Mouse (Mus musculus) forebrain, embryonic 12.5 days (tissue): ENCODE measurements around the gene Foxd2. TPM values are rescaled to one million over a fixed set of nuclear protein-coding genes. Genes with fewer than 3 reads are reported as not detected.

Source experiments
- ATAC-seq: fragments of 200-750 bp; cut with Nextera tagmentation; 2 replicates; pipeline ENCODE4 v1.8.0; 2017; ENCODE audit warnings: moderate TSS enrichment; ENCODE audit not compliant: low FRiP score
- H3K27ac ChIP-seq: fragments of 300-500 bp; sonication (generic); 2 replicates; pipeline ENCODE4 v1.5.1; 2016; ENCODE audit warnings: mild to moderate bottlenecking
- H3K27me3 ChIP-seq: fragments of 300-500 bp; sonication (generic); 2 replicates; pipeline ENCODE4 v1.6.1; 2016; ENCODE audit warnings: mild to moderate bottlenecking
- H3K36me3 ChIP-seq: fragments of 300-500 bp; sonication (generic); replicated peaks from 2 replicates; pipeline ENCODE4 v1.6.1; 2016; ENCODE audit warnings: mild to moderate bottlenecking
- H3K4me1 ChIP-seq: fragments of 300-500 bp; sonication (generic); 2 replicates; pipeline ENCODE4 v1.6.1; 2016
- H3K4me2 ChIP-seq: fragments of 300-500 bp; sonication (generic); 2 replicates; pipeline ENCODE4 v1.6.1; 2016; ENCODE audit warnings: mild to moderate bottlenecking, moderate library complexity
- H3K4me3 ChIP-seq: fragments of 300-500 bp; sonication (generic); replicated peaks from 2 replicates; pipeline ENCODE4 v1.5.1; 2016; ENCODE audit warnings: mild to moderate bottlenecking
- H3K9ac ChIP-seq: fragments of 300-500 bp; sonication (generic); 2 replicates; pipeline ENCODE4 v1.6.1; 2016; ENCODE audit warnings: mild to moderate bottlenecking
- H3K9me3 ChIP-seq: fragments of 300-500 bp; sonication (generic); 2 replicates; pipeline ENCODE4 v1.6.1; 2016
- WGBS: fragments of 180-500 bp; shearing (Covaris S2); methylation state at CpG from one replicate; pipeline ENCODE4 v1.1.7; 2016; 5-methylcytosine and 5-hydroxymethylcytosine counted together
- polyA plus RNA-seq: library from polyadenylated mRNA; unstranded; fragments of >200 nt; fragmentation: Nextera tagmentation; extraction: Ambion mirVana; gene quantifications from 2 replicates; pipeline ENCODE4 v1.2.1, GENCODE M21; 2016

Gene Foxd2
- polyA plus RNA-seq, 1 experiment from 2014 or later = 2.8 TPM

DNA sequence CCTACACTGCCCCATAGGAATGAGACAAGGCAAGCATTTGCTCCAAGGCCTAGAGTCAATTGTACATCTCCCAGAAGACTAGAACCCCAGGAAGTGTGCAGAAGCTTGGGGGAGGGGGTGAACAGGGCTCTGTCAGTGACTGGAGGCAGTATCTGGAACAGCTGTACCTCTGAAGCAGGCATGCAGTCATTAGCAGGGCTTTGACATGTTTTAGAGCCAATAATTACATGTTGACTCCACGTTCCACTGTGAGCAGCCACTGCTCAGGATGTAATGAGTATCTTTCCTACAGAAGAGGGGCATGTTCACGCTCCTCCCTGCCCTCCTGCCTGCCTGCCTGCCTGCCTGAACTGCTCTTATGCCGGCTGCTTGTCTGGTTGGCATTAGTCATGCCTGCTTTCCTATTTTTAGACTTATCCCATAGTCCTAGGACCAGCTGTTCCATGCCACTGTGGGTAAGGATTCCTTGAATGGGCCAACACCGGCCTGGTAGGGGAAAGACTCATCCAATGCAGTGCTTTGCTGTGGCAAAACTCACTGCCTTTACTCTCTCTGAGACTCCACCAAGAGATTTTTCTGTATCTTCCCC is 28.9 kb upstream of the Foxd2 start:
- no peak overlapping the region for H3K27ac ChIP-seq
- no peak overlapping the region for H3K4me2 ChIP-seq
- H3K9me3 ChIP-seq = no peaks in the 10 kb centered on the region
- ATAC-seq = no peak
- H3K9ac ChIP-seq = no peak overlapping the region
- H3K27me3 ChIP-seq = peaks cover 18% of the 10 kb centered on the region
- H3K36me3 ChIP-seq = no peaks in the 10 kb centered on the region
- H3K4me3 ChIP-seq = no peak overlapping the region
- WGBS = 62% methylated on average over 4 of the region's 4 CpGs
- peaks cover 5% of the 10 kb centered on the region; the same call in 1 of the 2 replicates for H3K4me1 ChIP-seq

- Histone ChIP-seq H3K4me2 (no peak overlapping the region), H3K36me3 (no peaks in the 10 kb centered on the region), H3K9ac (no peak overlapping the region), H3K4me1 (no peaks in the 10 kb centered on the region), H3K9me3 (no peaks in the 10 kb centered on the region), H3K27me3 (peaks cover 43% of the 10 kb centered on the region), H3K4me3 (no peak overlapping the region), H3K27ac (no peak overlapping the region)
- no peak for ATAC-seq
- 91% methylated on average over 6 of the region's 6 CpGs for WGBS
These were observed 25.5 kb upstream of the Foxd2 start for GRCm38 (mm10) chr4:114934188-114934587.

GRCm38 (mm10) chr4:114932747-114933146 is 24.1 kb upstream of the Foxd2 start:
- H3K9me3 ChIP-seq = no peaks in the 10 kb centered on the region
- H3K4me3 ChIP-seq = no peak overlapping the region
- H3K27ac ChIP-seq = no peak overlapping the region
- H3K27me3 ChIP-seq = peaks cover 50% of the 10 kb centered on the region
- H3K36me3 ChIP-seq = no peaks in the 10 kb centered on the region
- no peak overlapping the region for H3K4me2 ChIP-seq
- no peak overlapping the region for H3K9ac ChIP-seq
- H3K4me1 ChIP-seq = no peaks in the 10 kb centered on the region
- no peak for ATAC-seq
- 88% methylated on average over 4 of the region's 4 CpGs for WGBS

GRCm38 (mm10) chr4:114929155-114929554 is 20.5 kb upstream of the Foxd2 start:
- no peak overlapping the region for H3K27ac ChIP-seq
- H3K4me2 ChIP-seq = no peak overlapping the region
- no peaks in the 10 kb centered on the region for H3K36me3 ChIP-seq
- ATAC-seq = 0 out of 2 replicates have a peak, but pooled peaks have one; percentile 36
- H3K9ac ChIP-seq = no peak overlapping the region
- H3K27me3 ChIP-seq = peaks cover 80% of the 10 kb centered on the region
- H3K4me1 ChIP-seq = peaks cover 12% of the 10 kb centered on the region
- H3K4me3 ChIP-seq = no peak overlapping the region
- 7% methylated on average over 15 of the region's 15 CpGs for WGBS
- no peaks in the 10 kb centered on the region for H3K9me3 ChIP-seq

DNA sequence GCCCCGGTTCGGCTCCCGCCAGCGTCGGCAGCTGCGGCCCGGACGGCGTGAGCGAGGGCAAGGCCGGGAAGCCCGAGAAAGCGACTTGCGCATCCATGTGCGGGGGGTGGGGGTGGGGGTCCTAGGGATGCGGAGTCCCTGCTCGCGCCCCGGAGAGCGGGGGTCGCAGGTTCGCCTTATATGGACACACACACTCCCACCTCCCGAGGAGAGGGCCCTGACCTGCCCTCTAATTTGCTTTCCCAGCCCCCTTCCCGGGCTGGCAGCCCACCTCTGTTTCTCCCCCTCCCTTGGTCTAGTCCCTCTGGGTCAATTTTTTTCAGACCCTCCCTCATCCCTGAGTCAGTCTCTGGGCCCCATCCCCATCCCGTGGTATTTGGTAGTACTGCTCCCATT is 17.2 kb upstream of the Foxd2 start, which contains the start of gene Foxe3:
Gene Foxe3 (minus strand): TSS at position 97 of the 396 bp plus-strand sequence.
- H3K4me1 ChIP-seq = peaks cover 12% of the 10 kb centered on the region
- peaks cover 88% of the 10 kb centered on the region for H3K27me3 ChIP-seq
- H3K36me3 ChIP-seq = no peaks in the 10 kb centered on the region
- no peak within 1 kb of the TSS for H3K9ac ChIP-seq
- peak within 1 kb of the TSS; percentile 37 for H3K4me3 ChIP-seq
- peak within 1 kb of the TSS; percentile 57 for H3K4me2 ChIP-seq
- no peak within 1 kb of the TSS for H3K27ac ChIP-seq
- 1% methylated on average over 25 of the region's 25 CpGs for WGBS
- ATAC-seq = no peak
- no peaks in the 10 kb centered on the region for H3K9me3 ChIP-seq

DNA sequence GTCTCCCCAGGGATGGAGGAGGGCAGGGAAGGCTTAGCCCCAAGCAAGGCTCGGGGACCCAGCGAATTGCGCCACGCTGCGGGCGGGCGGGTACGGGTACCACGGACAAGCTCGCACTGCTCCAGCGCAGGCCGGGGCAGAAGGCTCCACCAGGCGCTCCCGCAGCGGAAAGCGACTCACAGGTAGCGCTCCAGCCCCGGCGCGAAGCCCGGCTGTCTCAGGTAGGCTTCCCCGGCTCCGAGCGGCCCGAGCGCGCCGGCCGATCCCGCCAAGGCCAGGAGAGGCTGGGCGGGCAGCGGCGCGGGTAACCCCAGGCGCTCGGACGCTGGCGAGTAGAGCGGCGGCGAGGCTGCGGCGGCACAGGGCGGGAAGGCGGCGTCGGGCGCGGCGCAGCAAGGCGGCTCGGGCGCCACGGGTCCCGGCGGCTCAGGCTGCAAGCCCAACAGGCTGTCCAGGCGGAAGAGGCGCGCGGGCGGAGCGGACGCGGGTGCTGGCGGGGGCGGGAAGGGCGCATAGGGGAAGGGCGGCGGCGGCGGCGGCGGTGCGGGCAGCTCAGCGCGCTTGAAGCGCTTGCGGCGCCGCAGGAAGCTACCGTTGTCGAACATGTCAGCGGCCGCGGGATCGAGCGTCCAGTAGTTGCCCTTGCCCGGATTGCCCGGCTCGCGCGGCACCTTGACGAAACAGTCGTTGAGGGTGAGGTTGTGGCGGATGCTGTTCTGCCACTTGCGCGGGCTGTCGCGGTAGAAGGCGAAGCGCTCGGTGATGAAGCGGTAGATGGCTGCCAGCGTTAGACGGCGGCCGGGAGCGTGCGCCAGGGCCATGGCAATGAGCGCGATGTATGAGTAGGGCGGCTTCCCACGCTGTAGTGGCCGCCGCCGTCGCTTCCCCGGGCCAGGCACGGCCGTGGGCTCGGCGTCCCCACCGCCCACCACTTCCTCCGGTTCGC is 16.6 kb upstream of the Foxd2 start:
- Histone ChIP-seq H3K9ac (no peak overlapping the region), H3K4me3 (peak overlapping the region; percentile 37), H3K27me3 (peaks cover 86% of the 10 kb centered on the region), H3K27ac (no peak overlapping the region), H3K4me2 (peak overlapping the region; percentile 57), H3K36me3 (no peaks in the 10 kb centered on the region), H3K9me3 (no peaks in the 10 kb centered on the region), H3K4me1 (peaks cover 12% of the 10 kb centered on the region)
- WGBS = under 1% methylated on average over 94 of the region's 125 CpGs
- ATAC-seq = peak; percentile 51

DNA sequence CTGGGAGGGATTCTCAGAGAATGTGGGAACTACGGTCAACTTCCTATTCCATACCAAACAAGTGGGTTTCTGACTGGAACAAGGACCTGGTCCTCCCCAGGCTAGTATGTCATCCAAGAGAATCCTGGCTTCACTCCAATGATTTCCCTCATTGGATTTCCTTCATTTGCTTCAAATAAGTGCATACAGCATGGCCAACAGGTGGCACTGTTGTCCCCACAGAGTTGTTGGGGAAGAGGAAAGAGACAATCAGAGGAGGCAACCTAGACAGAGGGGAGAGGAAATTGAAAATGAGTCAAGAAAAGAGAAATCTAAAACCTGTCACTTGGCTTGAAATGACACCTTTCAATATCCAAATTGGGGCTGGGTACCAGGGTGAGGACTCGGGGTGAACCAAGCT is 8.4 kb upstream of the Foxd2 start:
- no peak for ATAC-seq
- no peak overlapping the region for H3K4me3 ChIP-seq
- H3K4me1 ChIP-seq = 0 out of 2 replicates have a peak, but pooled peaks cover 2% of the 10 kb centered on the region
- no peak overlapping the region for H3K27ac ChIP-seq
- H3K27me3 ChIP-seq = peaks cover 84% of the 10 kb centered on the region
- 50% methylated on average over 2 of the region's 2 CpGs for WGBS
- no peaks in the 10 kb centered on the region for H3K9me3 ChIP-seq
- no peaks in the 10 kb centered on the region for H3K36me3 ChIP-seq
- H3K9ac ChIP-seq = no peak overlapping the region
- H3K4me2 ChIP-seq = no peak overlapping the region

DNA sequence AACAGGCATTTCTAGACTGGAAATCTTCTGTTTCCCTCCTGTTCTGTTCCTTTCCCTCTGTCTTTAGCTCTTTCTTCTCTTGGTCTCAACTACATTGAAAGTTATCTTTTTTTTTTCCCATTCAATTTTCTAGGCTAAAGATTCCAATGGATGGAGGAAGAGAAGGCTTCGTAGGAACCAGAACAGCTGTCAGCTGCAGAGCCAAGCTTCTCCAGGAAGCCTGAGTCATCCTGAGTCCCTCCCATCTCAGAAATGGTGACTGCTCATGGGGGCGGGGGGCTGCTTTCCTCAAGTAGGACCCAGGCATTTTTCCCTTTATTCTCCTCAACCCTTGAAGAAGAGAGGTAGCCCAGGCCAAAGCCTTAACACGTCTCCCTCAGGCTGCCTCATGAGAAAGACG is 7.4 kb upstream of the Foxd2 start:
- H3K4me3 ChIP-seq = no peak overlapping the region
- 0 out of 2 replicates have a peak, but pooled peaks cover 2% of the 10 kb centered on the region for H3K4me1 ChIP-seq
- H3K9ac ChIP-seq = no peak overlapping the region
- H3K27me3 ChIP-seq = peaks cover 88% of the 10 kb centered on the region
- H3K4me2 ChIP-seq = no peak overlapping the region
- no peak for ATAC-seq
- no peaks in the 10 kb centered on the region for H3K36me3 ChIP-seq
- no peak overlapping the region for H3K27ac ChIP-seq
- 36% methylated on average over 4 of the region's 4 CpGs for WGBS
- no peaks in the 10 kb centered on the region for H3K9me3 ChIP-seq

DNA sequence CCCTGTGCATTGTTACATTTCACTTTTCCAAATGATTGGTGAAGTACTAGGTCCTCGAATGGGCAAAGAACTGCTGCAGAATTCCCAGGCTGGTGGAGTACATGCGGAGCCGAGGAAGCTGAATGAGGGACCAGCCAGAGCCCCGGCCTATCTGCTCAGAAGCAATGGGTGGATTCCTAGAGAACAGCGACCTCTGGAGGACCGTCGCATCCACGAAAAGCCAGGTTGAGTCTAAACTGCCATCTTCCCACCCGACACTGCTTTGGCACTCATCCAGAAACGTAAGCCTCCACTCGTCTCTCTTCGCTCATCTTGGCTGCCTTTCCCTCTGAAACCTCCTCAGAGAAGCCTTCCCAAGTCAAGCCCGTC is 4.9 kb upstream of the Foxd2 start:
- no peak overlapping the region for H3K27ac ChIP-seq
- H3K9ac ChIP-seq = no peak overlapping the region
- ATAC-seq = peak; percentile 21; the same call in 1 of the 2 replicates
- H3K4me2 ChIP-seq = no peak overlapping the region
- H3K36me3 ChIP-seq = no peaks in the 10 kb centered on the region
- under 1% methylated on average over 13 of the region's 13 CpGs for WGBS
- no peak overlapping the region for H3K4me3 ChIP-seq
- peaks cover 12% of the 10 kb centered on the region for H3K4me1 ChIP-seq
- no peaks in the 10 kb centered on the region for H3K9me3 ChIP-seq
- peaks cover 96% of the 10 kb centered on the region for H3K27me3 ChIP-seq

DNA sequence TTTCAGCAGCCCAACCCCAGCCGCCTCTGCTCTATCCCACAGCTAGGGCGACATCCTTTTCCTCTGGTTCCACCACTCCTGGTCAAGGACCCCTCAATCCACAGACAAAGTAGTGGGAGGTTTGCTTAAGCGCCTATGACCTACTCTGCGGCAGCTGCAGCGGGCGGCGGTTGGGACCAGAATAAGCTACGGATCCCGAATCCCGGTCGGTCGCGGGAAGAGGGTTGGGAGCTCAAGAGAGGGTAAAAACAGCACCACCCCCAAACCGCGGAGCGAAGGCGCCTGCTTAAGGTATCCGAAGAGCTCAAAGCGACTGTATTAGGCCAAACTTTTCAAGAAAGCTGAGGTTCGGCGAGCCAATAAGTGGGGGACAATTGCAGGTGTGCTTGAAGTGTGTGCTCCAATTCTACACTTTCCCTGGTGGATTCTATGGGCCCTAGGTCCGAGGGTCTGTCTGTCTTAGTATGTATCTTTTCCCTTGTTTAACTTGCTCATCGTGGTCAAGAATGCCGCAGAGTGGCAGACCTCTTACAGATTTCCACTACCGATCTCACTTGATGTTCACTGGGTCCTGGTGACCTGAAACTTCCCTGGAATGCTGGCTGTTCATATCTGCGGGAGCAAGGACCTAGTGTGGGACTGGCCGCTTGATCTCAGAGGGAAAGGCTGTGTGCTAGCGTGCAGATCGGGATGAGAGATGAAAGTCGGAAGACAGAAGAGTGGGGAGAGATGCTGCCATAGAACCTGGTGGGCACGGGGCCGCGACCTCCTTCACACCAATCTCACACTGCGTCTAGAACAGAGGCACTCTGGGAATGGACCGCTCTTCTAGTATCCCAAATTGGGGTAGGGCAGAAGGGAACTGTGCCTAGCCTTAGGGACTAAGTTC is 4.3 kb upstream of the Foxd2 start:
- ATAC-seq = no peak
- Histone ChIP-seq H3K27ac (no peak overlapping the region), H3K27me3 (peaks cover 97% of the 10 kb centered on the region), H3K4me2 (no peak overlapping the region), H3K36me3 (no peaks in the 10 kb centered on the region), H3K9me3 (no peaks in the 10 kb centered on the region), H3K4me1 (peaks cover 18% of the 10 kb centered on the region), H3K9ac (no peak overlapping the region; the same call in 1 of the 2 replicates), H3K4me3 (no peak overlapping the region)
- 2% methylated on average over 35 of the region's 35 CpGs for WGBS

DNA sequence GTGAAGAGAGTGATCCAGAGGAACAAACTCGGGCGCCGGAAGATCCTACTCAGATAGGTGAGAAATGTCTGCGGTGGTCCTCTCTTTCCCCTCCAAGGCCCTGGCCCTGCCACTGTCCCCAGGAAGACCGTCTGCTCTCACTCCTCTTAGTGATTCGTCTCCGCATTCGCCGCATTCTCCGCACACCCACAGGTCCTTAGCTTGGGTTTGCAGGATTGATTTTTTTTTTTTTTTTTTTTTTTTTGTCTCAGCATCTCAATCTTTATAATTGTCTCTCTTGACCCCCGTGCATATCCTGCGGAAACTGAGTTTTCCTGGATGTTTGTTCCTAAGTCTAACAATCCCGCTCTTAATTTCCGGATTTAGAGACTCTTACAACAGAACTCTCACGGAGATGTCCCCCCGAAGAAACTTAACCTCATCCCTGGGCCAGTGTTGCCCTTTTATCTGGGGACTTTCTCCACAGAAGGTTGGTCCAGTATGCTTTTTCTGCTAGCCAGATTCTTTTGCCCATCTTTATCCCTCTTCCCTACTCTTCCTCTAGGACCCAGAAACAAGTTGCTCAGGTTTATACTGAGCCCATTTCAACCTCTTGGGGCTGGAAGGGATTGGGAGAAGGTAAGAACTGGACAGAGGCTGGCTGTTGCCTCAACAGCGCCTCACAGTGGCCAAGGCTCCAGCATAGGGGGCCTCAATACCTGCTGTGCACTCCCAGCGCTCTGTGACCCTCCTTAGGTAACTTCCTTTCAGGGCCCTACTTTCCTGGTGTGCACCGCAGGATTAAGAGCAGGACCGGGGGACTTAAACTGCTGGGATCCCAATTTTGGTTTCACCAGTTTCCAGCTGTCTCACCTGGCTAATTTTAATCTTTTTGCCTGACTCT is 1.2 kb upstream of the Foxd2 start:
- H3K9ac ChIP-seq = no peak overlapping the region

More for the DNA sequence above, 1.2 kb upstream of the Foxd2 start:
- Histone ChIP-seq H3K4me1 (peaks cover 22% of the 10 kb centered on the region), H3K4me3 (peak overlapping the region; percentile 51), H3K36me3 (no peaks in the 10 kb centered on the region), H3K4me2 (peak overlapping the region; percentile 61), H3K9me3 (no peaks in the 10 kb centered on the region), H3K27me3 (peaks cover 99% of the 10 kb centered on the region), H3K27ac (no peak overlapping the region)
- no peak for ATAC-seq
- WGBS = 1% methylated on average over 20 of the region's 20 CpGs
